Mouse (Mus musculus) B cell, adult 2 months (primary cell): ENCODE data around the gene Vmn2r85.
"Not testable (repeated sequence)": the region's sequence is repeated elsewhere in the genome, so short reads cannot be mapped to it uniquely, and the experiment has no call there.

Source experiments
- DNase-seq, 2 experiments: peaks; one replicate each; pipeline ENCODE4 v3.0.0; 2022

Vmn2r85 gene

GRCm38 (mm10) chr10:130429603-130430002 lies at the start of gene Vmn2r85:
Vmn2r85 (minus strand) TSS chr10:130429703.
- not testable (repeated sequence) for DNase-seq

GRCm38 (mm10) chr10:130470311-130470760 lies 40.8 kb upstream of the Vmn2r85 start:
- DNase-seq = no peak

- DNase-seq = not testable (repeated sequence)
These were observed 26.4 kb upstream of the Vmn2r85 start, which contains the start of gene Vmn2r86 for GRCm38 (mm10) chr10:130455950-130456349. Vmn2r86 (minus strand) TSS chr10:130456050.

GRCm38 (mm10) chr10:130444776-130445175 lies 15.3 kb upstream of the Vmn2r85 start:
- DNase-seq = no peak

- DNase-seq = not testable (repeated sequence)
These were observed 4.8 kb upstream of the Vmn2r85 start for GRCm38 (mm10) chr10:130434185-130434898.

GRCm38 (mm10) chr10:130422368-130422767 lies 7.1 kb downstream of the Vmn2r85 start:
- not testable (repeated sequence) for DNase-seq

- no peak for DNase-seq
These were observed 9.1 kb downstream of the Vmn2r85 start for GRCm38 (mm10) chr10:130420401-130420800.

- not testable (repeated sequence) for DNase-seq
These were observed 9.5 kb downstream of the Vmn2r85 start for GRCm38 (mm10) chr10:130419954-130420353.

- DNase-seq = not testable (repeated sequence)
These were observed 13.2 kb downstream of the Vmn2r85 start for GRCm38 (mm10) chr10:130416352-130416751.

- DNase-seq = not testable (repeated sequence)
These were observed 17.3 kb downstream of the Vmn2r85 start for GRCm38 (mm10) chr10:130412167-130412698.

GRCm38 (mm10) chr10:130394232-130394631 lies 35.3 kb downstream of the Vmn2r85 start, which contains the start of gene Vmn2r84:
Vmn2r84 (minus strand) TSS chr10:130394332.
- DNase-seq = no peak

- no peak for DNase-seq
These were observed 54.4 kb downstream of the Vmn2r85 start for GRCm38 (mm10) chr10:130375145-130375544.

GRCm38 (mm10) chr10:130372491-130373173 lies 56.9 kb downstream of the Vmn2r85 start:
- no peak for DNase-seq

GRCm38 (mm10) chr10:130371644-130372043 lies 57.9 kb downstream of the Vmn2r85 start:
- no peak for DNase-seq

GRCm38 (mm10) chr10:130370005-130370682 lies 59.4 kb downstream of the Vmn2r85 start:
- DNase-seq = no peak

GRCm38 (mm10) chr10:130368384-130368783 lies 61.1 kb downstream of the Vmn2r85 start:
- no peak for DNase-seq

GRCm38 (mm10) chr10:130364766-130365165 lies 64.7 kb downstream of the Vmn2r85 start:
- no peak for DNase-seq
